Mouse (Mus musculus) G1E (cell line): Measurements from ENCODE around the gene Vegfb.

ENCODE experiments used
- CTCF ChIP-seq: IDR thresholded peaks from 2 replicates; pipeline ENCODE4 v1.5.1; 2012; ENCODE audit warnings: low read depth, low read length, inconsistent platforms, mixed read lengths
- GATA1 ChIP-seq: IDR thresholded peaks from 2 replicates; pipeline ENCODE4 v1.6.1; 2012; ENCODE audit warnings: borderline replicate concordance, low read length, inconsistent platforms, mixed read lengths

DNA sequence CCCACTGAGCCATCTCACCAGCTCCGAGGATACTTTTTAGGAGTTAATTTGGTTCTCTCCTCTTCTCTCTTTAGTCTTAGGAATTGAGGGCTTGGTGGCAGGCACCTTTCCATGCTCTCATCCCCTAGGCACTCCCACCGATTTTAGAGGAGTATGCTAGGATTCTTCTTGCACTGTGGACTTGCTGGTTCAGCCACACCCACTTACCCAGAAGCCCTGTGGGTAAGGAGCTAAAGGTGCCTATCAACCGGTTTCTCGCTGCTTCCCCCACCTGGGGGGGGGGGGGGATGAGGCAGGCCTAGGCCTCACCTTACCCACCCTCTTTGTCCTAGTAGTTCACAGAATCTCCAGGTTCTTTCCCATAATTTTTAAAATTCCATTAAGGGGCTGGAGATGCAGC is 39.7 kb downstream of the Vegfb start:
- no peak for TF ChIP-seq CTCF
- no peak for TF ChIP-seq GATA1
